Mouse (Mus musculus) right cerebral cortex, postnatal 25 days (tissue): ENCODE measurements around the gene Rdh5.

Source experiments
- DNase-seq: peaks from one replicate; pipeline ENCODE4 v3.0.0; 2022

Rdh5 gene

GRCm38 (mm10) chr10:128902409-128902988 lies 20.2 kb downstream of the Rdh5 start:
- no peak for DNase-seq

GRCm38 (mm10) chr10:128901409-128901808 lies 21.3 kb downstream of the Rdh5 start:
- no peak for DNase-seq

DNA sequence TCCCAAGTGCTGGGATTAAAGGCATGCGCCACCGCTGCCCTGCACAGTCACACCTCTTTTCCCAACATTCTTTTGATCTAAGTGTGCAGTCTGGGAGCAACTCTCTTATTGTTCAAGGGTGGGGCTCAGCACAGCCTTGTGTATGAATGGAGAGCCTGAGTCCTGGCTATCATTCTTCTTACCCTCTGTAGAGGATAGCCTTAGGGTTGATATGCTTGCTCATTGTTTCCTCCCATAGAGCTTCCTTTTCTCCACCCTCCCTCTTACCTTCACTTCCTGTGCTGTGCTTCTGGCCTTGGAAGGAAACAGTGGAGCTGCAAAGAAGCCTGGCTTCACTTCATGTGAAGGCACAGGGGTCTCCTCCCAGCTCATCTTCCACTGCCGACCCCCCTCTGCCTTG lies 22.0 kb downstream of the Rdh5 start, which contains the start of gene Cd63:
Cd63 (plus strand) TSS at position 292 of the 400 bp plus-strand sequence.
- DNase-seq, result no peak

DNA sequence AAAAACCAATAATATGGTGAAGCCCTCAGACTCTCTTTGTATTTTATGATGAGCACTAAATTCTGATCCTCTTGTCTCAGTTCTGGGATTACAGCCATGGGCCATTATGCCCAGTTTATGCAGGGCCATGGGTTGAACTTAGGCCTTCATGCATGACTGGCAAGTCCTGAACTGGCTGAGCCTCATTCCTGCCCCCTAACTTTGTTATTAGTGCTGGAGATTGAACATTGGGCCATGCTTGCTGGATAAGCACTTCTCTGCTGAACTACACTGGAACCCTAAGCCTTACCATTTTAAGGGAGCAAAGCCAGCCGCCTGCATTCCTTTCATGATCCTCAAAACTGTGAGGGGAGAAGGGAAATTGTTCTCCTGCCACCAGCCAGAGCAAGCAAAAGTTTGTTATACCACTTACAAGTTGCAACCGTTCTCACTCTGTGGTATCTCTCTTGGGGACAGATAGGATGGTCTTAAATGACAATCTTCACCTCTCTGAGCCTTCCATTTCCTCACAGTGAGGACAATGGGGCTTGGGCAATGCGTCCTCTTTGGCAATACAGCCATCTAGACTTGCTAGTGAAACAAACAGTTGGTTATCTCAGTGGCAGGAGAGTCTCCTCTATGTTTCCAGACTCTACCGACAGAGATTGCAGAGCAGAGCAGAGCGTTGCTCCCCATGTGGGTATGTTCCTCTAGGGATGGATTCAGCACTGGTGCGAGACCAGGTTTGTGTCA lies 22.8 kb downstream of the Rdh5 start:
- no peak for DNase-seq

GRCm38 (mm10) chr10:128897501-128897900 lies 25.2 kb downstream of the Rdh5 start:
- DNase-seq, result no peak

- DNase-seq, result no peak
Measured at GRCm38 (mm10) chr10:128896807-128897206, 25.9 kb downstream of the Rdh5 start.

DNA sequence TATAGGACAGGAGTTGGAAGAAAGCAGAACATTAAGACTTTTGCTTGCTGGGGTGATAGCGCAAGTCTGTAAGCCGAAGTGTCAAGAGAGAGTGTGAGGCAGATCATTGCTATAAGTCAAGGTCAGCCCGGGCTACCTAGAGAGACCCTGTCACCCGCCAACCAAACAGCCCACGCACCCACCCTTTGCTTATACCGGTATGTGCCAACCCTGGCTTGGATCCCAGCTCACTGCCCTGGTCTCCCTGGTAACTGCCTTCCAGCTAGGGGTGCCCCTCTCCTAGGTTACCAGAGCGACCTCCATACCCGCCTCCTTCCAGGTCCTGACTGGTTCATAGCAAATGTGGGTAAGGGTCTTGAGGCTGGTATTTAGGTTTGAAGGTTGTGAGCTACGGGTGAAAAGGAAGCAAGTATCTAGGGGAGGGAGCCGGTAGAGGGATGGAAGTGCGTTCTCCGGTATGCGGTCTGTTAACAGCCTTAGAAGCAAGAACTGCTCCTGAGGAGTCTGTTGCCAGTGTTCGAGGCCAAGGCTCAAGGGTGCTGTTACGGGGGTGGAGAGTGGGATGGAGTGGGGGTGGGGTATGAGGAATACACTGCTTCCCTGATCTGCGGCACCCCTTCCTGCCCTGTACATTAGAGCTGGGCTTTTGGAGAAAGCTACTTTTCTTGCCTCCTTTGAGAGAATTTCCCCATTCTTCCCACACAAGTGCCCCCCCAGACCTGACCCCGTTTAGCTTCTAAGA lies 26.6 kb downstream of the Rdh5 start:
- no peak for DNase-seq

GRCm38 (mm10) chr10:128895437-128895836 lies 27.3 kb downstream of the Rdh5 start:
- DNase-seq, result peak; percentile 57

GRCm38 (mm10) chr10:128892246-128892645 lies 30.4 kb downstream of the Rdh5 start:
- no peak for DNase-seq

GRCm38 (mm10) chr10:128891296-128892094 lies 31.2 kb downstream of the Rdh5 start, which contains the start of gene Gdf11:
TSS of gene Gdf11 (minus strand) at chr10:128891718.
- peak; percentile 49 for DNase-seq

DNA sequence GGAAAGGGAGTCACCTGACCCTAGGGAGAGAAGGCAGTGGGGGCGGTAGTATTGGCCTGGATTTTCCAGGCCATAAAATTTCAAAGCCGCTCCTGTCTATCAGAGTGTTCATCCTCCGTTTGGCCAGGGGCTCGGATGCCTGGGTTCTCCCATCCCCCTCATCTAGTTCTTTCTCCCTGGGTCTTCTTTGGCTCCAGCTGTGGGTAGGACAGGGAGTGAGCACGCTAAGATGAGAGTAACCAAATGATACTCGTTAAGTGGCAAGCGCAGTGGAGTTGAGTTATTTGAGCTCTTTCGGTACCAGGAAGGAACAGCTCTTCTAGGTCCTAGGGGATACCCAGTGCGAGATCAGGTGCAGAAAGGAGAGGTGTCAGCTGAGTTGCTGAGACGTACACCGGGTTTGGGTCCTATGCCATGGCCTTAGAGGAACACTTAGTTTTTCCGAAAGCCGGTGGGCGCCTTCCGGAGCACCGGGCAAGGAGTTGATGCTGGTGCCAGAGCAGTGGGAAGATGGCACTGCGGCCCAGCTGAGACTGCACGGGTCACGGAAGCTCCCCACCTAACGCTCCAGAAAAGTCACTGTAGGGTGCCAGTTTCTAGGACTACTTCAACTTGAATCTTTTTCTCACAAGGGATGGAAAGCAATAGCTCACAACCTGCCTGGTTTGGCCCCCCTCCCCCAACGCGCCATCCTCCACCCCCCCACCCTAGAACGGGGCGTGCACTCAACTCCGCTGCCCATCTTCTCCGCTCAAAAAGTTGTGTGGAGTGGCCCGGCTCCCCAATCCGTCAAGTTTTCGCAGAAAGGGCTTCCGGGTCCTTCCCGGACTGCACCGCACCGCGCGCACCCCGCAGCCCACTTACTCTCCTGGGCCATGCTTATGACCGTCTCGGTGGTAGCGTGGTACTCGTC lies 32.0 kb downstream of the Rdh5 start:
- DNase-seq, result no peak

GRCm38 (mm10) chr10:128889846-128890245 lies 32.8 kb downstream of the Rdh5 start:
- no peak for DNase-seq

GRCm38 (mm10) chr10:128888941-128889827 lies 33.5 kb downstream of the Rdh5 start:
- no peak for DNase-seq

DNA sequence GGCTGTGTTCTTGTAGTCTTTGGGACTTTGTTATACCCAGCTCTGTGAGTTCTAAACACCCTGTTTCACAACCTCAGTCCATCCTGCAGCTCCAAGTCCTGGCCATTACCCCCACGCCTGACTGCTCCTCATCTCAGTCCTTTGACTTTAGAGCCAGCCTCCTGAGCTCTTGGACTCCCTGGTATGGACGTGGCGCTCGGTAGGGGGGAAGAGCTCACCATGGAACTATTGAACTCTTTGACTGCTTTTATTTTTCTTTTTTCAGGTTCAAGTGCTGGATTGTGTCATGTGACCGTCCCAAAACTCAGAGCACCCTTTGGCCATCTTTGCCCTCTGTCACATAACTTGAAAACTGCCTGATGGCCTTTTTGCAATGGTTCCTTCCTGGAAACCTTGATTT lies 40.6 kb downstream of the Rdh5 start:
- no peak for DNase-seq

- no peak for DNase-seq
Measured at GRCm38 (mm10) chr10:128878811-128879210, 43.9 kb downstream of the Rdh5 start.

- no peak for DNase-seq
Measured at GRCm38 (mm10) chr10:128878291-128878690, 44.4 kb downstream of the Rdh5 start.

DNA sequence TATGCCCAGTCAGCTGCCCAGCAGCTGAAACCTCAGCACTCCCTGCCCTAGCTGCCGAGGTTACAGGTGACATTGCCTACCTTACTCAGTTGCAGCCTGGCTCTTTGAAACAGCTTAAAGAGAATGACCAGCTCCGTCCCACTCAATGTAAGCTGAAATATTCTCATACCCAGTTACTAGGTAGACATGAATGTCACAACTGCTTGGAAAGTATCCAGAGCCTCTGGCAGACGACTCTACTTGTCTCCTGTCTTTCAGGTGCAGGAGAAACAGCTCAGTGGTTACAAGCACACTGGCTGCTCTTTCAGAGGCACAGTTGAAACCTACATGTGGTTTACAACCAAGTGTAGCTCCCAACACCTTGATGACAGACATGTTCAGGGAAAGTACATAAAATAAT lies 52.3 kb downstream of the Rdh5 start:
- DNase-seq, result no peak

- no peak for DNase-seq
Measured at GRCm38 (mm10) chr10:128866518-128866917, 56.2 kb downstream of the Rdh5 start.

GRCm38 (mm10) chr10:128866042-128866441 lies 56.6 kb downstream of the Rdh5 start:
- no peak for DNase-seq
